Mouse (Mus musculus): ENCODE results near the gene Lmnb2.

DNA sequence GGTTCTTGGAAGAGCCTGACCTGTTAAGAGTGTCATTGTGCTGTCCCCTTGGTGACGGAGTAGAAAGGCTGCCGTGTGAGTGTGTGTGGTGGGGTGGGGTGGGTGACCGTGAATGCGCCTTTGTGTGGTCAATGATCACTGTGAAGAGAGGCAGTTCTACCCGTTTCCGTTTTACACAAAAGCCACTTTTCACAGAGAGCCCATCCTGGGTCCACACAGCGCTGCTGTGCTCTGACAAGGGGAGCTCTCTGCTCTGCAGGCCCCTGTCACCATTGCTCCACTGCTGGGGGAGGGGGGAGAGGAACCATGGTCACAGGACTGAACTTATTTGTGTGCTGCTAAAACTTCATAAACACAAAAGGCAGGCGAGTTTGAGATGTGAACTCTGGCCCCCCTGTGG, 60.7 kb downstream of the Lmnb2 start:
- TF ChIP-seq CTCF (IDR thresholded peaks at IDR 0.05): no peak
- no peak for TF ChIP-seq EP300 (IDR thresholded peaks at IDR 0.05)

All from lung, postnatal 0 days (tissue).